Mouse (Mus musculus) hindbrain, embryonic 14.5 days (tissue): ENCODE data around the gene Mrm1. TPM values are rescaled to one million over a fixed set of nuclear protein-coding genes. Genes with fewer than 3 reads are reported as not detected.

Experiments
- polyA plus RNA-seq: library from polyadenylated mRNA; unstranded; fragments of >200 nt; fragmentation: Nextera tagmentation; extraction: Ambion mirVana; gene quantifications from 2 replicates; pipeline ENCODE4 v1.2.1, GENCODE M21; 2014

Mrm1 gene
- polyA plus RNA-seq, 1 experiment from 2014 or later = 12.2 TPM

Other genes with a start within 250 kb of the Mrm1 start
- 10.2 and 10.5 TPM in 2 replicates for gene Dhrs11, start 9.5 kb upstream of the Mrm1 start, polyA plus RNA-seq
- gene Ggnbp2, start 51.3 kb upstream of the Mrm1 start, polyA plus RNA-seq = 67.6 and 69.7 TPM in 2 replicates
- gene Myo19, start 60.6 kb upstream of the Mrm1 start, polyA plus RNA-seq = 6.0 and 6.1 TPM in 2 replicates
- 2.7 and 3.1 TPM in 2 replicates for gene Pigw, start 60.8 kb upstream of the Mrm1 start, polyA plus RNA-seq
- 65.3 and 70.3 TPM in 2 replicates for gene Znhit3, start 96.9 kb upstream of the Mrm1 start, polyA plus RNA-seq
- 4.6 and 5.0 TPM in 2 replicates for gene Car4, start 138.3 kb upstream of the Mrm1 start, polyA plus RNA-seq